Mouse (Mus musculus) olfactory bulb, adult 2 months (tissue): ENCODE data around the gene Fgf10.

ENCODE experiments used
- CTCF ChIP-seq: fragments of 200-500 bp; IDR thresholded peaks from 2 replicates; pipeline ENCODE4 v1.5.1; 2012; ENCODE audit warnings: low read depth, mild to moderate bottlenecking, low read length, moderate library complexity; ENCODE audit not compliant: insufficient read depth
- POLR2A ChIP-seq: fragments of 200-500 bp; IDR thresholded peaks from 2 replicates; pipeline ENCODE4 v1.6.1; 2012; ENCODE audit warnings: mild to moderate bottlenecking, low read depth, low read length, moderate library complexity; ENCODE audit not compliant: insufficient read depth

- no peak for TF ChIP-seq CTCF
- TF ChIP-seq POLR2A: no peak
Observed at GRCm38 (mm10) chr13:118731850-118732552, 62.4 kb downstream of the Fgf10 start.
